Mouse (Mus musculus): ENCODE results near the gene Zfp949. TPM values are rescaled to one million over a fixed set of nuclear protein-coding genes. Genes with fewer than 3 reads are reported as not detected.

Zfp949 gene
- 7.0 to 8.3 TPM (median 7.7 TPM) in 4 replicates for total RNA-seq (2023)

DNA sequence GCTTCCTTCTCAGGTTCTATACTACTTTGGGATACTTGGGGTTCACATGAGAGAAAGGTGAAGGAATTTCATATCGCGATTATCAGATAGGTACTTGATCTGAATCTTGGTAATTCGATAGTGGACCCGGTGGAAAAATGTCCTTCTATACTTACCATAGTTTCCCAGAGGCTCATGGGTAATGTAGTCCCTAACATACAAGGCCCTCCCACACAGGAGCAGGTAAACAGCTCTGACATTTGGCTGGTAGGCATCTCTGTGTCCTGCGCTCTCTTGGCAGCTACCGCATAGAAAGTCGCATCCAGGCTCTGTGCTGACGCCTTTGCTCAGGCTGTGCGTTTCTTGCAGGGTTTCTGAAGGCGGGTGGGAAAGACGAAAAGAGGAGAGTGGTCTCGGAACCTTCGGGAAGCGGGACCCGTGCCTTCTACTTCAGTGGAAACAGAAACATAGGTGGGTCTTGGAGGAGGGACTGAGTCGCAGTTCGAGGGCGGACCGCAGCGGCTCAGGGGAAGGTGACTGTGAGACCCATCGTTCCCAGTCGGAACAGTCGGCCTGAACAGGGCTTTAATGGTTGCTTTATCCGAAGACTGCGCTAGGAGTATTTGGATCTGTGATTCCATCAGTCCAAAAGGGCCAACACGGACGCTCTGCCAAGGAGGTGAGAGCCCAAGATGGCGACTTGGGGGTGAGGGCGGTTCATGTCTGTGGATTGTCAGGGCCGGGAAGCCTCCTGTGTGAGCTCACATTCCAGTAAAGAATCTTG lies at the start of gene Zfp949:
TSS of gene Zfp949 (plus strand) at position 170 of the 763 bp plus-strand sequence.

DNA sequence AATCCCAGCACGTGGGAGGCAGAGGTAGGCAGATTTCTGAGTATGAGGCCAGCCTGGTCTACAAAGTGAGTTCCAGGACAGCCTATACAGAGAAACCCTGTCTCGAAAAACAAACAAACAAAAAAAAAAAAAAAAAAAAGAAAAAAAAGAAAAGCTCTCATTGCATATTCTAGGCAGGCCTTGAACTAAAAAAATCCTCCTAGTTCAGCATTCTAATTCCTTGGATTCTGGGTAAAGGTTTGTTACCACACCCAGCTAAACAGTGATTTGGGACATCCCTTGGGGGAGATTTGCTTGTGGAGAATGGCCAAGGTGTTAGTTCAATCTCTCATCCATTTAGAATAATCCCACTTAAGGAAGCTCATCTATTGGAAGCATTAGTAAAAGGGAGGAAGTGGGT lies 32.8 kb downstream of the Zfp949 start, which contains the start of gene Trim43a:
TSS of gene Trim43a (plus strand) at position 301 of the 400 bp plus-strand sequence.

Other genes with a start within 250 kb of the Zfp949 start
- 8.0 to 10.7 TPM (median 8.7 TPM) in 4 replicates for gene Nt5e, start 220.8 kb upstream of the Zfp949 start, total RNA-seq (2023)
- 22.6 to 26.8 TPM (median 24.8 TPM) in 4 replicates for gene Snx14, start 109.1 kb upstream of the Zfp949 start, total RNA-seq (2023)
- 1.3 to 4.1 TPM (median 2.2 TPM) in 4 replicates for gene Gm20537, start 91.4 kb upstream of the Zfp949 start, total RNA-seq (2023)
- gene Syncrip, start 65.4 kb upstream of the Zfp949 start, total RNA-seq (2023): 106 to 115 TPM (median 109 TPM) in 4 replicates
- not detected in 4 replicates for gene Trim43a, start 32.9 kb downstream of the Zfp949 start, total RNA-seq (2023)
- gene Mthfsl, start 172.3 kb downstream of the Zfp949 start, total RNA-seq (2023): 58.3 to 63.7 TPM (median 58.6 TPM) in 4 replicates
- 30.2 to 48.9 TPM (median 41.7 TPM) in 4 replicates for gene Bcl2a1d, start 183.9 kb downstream of the Zfp949 start, total RNA-seq (2023)

Measured in B cell, adult 62 days (primary cell).